Mouse (Mus musculus): Measurements from ENCODE around the gene March4. TPM values are rescaled to one million over a fixed set of nuclear protein-coding genes. Genes with fewer than 3 reads are reported as not detected.

Gene March4
- polyA plus RNA-seq, 1 experiment, result 6.5 TPM

DNA sequence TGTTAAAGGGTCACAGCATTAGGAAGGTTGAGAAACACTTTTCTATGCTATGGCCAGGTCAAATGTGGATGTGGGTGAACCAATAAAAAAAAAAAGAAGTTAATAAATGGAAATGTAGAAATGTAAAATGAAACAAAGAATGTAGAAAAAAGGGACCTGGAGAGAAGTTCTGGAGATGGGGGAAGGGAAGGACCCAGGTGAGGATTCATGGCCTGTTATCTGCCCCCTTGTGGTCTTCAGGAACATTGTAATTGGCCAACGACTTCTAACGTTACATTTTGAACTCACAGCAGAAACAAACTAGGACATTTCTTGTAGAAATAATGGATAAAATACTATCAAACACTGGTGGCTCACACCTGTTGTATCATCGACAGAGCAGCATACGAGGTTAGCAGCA is 38.4 kb upstream of the March4 start:
- H3K27me3 ChIP-seq (ENCODE audit: control insufficient read depth, insufficient read depth, low read length), result no peaks in the 10 kb centered on the region
- no peaks in the 10 kb centered on the region for H3K4me1 ChIP-seq (ENCODE audit: control insufficient read depth, insufficient read depth, low read length)
- DNase-seq, result no peak
- H3K4me3 ChIP-seq (replicated peaks; ENCODE audit: insufficient read depth, low read depth, low read length), result no peak overlapping the region
- TF ChIP-seq CTCF (IDR thresholded peaks at IDR 0.05; ENCODE audit: borderline replicate concordance, insufficient read depth, low read depth, low read length) (peak; percentile 63; the same call in 1 of the 2 replicates), POLR2A (IDR thresholded peaks at IDR 0.05; ENCODE audit: borderline replicate concordance, insufficient read depth, low read length) (no peak)
- WGBS, result 53% methylated on average over 4 of the region's 4 CpGs
- no peak overlapping the region for H3K27ac ChIP-seq (ENCODE audit: insufficient read depth, low read length)

DNA sequence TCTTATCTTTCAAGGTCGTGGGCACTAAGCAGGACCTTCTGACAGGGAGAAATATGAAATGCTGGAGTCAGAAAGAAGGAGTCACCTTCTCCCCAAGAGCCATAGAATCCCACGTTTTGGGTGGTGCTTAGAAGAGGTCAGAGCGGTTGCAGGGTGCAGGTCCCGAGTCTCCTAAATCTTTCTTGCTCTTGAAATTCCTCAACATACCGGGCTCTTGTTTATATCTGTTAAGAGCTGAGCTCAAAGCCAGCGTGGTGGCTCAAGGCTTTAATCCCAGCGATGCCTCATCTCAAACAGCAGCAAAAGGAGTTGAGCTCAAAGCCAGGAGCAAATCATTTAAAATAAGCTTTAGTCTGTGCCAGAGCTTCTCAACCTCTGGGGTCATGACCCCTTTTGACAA is 37.9 kb upstream of the March4 start:
- 74% methylated on average over 7 of the region's 7 CpGs for WGBS
- no peaks in the 10 kb centered on the region for H3K27me3 ChIP-seq (ENCODE audit: control insufficient read depth, insufficient read depth, low read length)
- H3K4me1 ChIP-seq (ENCODE audit: control insufficient read depth, insufficient read depth, low read length), result no peaks in the 10 kb centered on the region
- no peak overlapping the region for H3K27ac ChIP-seq (ENCODE audit: insufficient read depth, low read length)
- TF ChIP-seq CTCF (IDR thresholded peaks at IDR 0.05; ENCODE audit: borderline replicate concordance, insufficient read depth, low read depth, low read length), result no peak
- no peak for TF ChIP-seq POLR2A (IDR thresholded peaks at IDR 0.05; ENCODE audit: borderline replicate concordance, insufficient read depth, low read length)
- no peak overlapping the region for H3K4me3 ChIP-seq (replicated peaks; ENCODE audit: insufficient read depth, low read depth, low read length)
- no peak for DNase-seq

DNA sequence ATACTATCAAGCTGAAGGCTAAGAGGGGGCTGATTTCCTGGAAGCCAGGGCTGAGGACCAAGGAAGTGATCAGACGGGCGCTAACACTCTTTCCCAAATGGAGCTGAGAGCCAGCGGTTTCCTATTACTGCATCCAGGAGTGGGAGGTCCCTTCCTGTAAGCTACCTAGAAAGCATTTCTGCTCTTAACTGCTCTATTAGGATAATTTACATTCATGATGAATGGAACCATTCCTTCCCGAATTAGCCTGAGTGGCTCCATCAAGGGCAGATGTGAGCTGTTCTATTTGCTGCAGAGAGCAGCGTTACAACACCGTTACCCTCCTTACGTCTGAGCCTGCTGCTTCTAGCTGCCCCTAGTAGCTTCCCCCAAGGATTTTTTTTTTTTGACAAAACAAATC is 37.3 kb upstream of the March4 start:
- DNase-seq, result no peak
- Histone ChIP-seq H3K4me1 (ENCODE audit: control insufficient read depth, insufficient read depth, low read length) (no peaks in the 10 kb centered on the region), H3K27ac (ENCODE audit: insufficient read depth, low read length) (no peak overlapping the region), H3K27me3 (ENCODE audit: control insufficient read depth, insufficient read depth, low read length) (no peaks in the 10 kb centered on the region), H3K4me3 (replicated peaks; ENCODE audit: insufficient read depth, low read depth, low read length) (no peak overlapping the region)
- WGBS, result 89% methylated on average over 7 of the region's 7 CpGs
- no peak for TF ChIP-seq CTCF (IDR thresholded peaks at IDR 0.05; ENCODE audit: borderline replicate concordance, insufficient read depth, low read depth, low read length)
- no peak for TF ChIP-seq POLR2A (IDR thresholded peaks at IDR 0.05; ENCODE audit: borderline replicate concordance, insufficient read depth, low read length)

DNA sequence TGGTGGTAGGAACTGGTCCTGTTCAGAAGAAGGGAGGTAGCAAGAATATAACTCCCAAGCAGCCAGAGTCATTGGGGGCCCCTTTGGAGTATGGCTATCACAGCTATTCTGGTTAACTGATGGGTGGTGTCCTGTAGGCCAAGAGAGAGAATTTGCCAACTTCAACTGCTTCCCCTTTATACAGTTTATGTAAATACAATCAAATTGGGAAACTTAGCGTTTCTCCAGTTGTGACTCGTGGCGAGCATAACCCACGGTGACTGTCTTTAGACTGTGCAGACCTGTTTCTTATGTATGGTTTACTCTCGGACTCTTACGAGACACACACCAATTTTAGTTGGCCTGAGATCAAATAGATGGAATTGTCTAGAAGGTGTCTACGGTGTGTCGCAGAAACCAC is 32.0 kb upstream of the March4 start:
- TF ChIP-seq POLR2A (IDR thresholded peaks at IDR 0.05; ENCODE audit: borderline replicate concordance, insufficient read depth, low read length) (no peak), CTCF (IDR thresholded peaks at IDR 0.05; ENCODE audit: borderline replicate concordance, insufficient read depth, low read depth, low read length) (no peak)
- H3K27ac ChIP-seq (ENCODE audit: insufficient read depth, low read length), result no peak overlapping the region
- WGBS, result 97% methylated on average over 8 of the region's 8 CpGs
- no peak for DNase-seq
- no peaks in the 10 kb centered on the region for H3K27me3 ChIP-seq (ENCODE audit: control insufficient read depth, insufficient read depth, low read length)
- no peak overlapping the region for H3K4me3 ChIP-seq (replicated peaks; ENCODE audit: insufficient read depth, low read depth, low read length)
- no peaks in the 10 kb centered on the region for H3K4me1 ChIP-seq (ENCODE audit: control insufficient read depth, insufficient read depth, low read length)

DNA sequence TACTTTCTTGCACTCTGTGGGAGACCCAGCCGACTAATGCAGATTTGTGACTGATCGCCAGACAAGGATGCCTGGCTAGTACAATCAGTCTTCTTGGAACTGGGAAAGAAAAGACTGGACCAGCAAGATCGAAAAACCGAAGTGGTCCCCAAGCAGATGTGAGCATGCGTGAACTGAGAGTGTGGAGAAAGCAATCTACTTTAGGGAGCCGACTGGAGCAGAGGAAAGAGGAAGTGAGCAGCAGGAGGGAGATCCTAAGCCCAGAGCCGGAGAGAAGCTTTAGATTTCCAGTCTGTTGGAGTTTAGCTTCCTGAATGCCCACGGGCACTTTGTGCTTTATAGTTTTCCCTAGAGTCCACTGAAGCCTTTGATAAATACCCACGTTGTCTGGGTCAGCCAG is 30.3 kb upstream of the March4 start:
- Histone ChIP-seq H3K27ac (ENCODE audit: insufficient read depth, low read length) (no peak overlapping the region), H3K27me3 (ENCODE audit: control insufficient read depth, insufficient read depth, low read length) (no peaks in the 10 kb centered on the region), H3K4me3 (replicated peaks; ENCODE audit: insufficient read depth, low read depth, low read length) (no peak overlapping the region), H3K4me1 (ENCODE audit: control insufficient read depth, insufficient read depth, low read length) (no peaks in the 10 kb centered on the region; the same call in 1 of the 2 replicates)
- no peak for DNase-seq
- WGBS, result 25% methylated on average over 9 of the region's 9 CpGs
- TF ChIP-seq CTCF (IDR thresholded peaks at IDR 0.05; ENCODE audit: borderline replicate concordance, insufficient read depth, low read depth, low read length), result no peak
- TF ChIP-seq POLR2A (IDR thresholded peaks at IDR 0.05; ENCODE audit: borderline replicate concordance, insufficient read depth, low read length), result no peak

DNA sequence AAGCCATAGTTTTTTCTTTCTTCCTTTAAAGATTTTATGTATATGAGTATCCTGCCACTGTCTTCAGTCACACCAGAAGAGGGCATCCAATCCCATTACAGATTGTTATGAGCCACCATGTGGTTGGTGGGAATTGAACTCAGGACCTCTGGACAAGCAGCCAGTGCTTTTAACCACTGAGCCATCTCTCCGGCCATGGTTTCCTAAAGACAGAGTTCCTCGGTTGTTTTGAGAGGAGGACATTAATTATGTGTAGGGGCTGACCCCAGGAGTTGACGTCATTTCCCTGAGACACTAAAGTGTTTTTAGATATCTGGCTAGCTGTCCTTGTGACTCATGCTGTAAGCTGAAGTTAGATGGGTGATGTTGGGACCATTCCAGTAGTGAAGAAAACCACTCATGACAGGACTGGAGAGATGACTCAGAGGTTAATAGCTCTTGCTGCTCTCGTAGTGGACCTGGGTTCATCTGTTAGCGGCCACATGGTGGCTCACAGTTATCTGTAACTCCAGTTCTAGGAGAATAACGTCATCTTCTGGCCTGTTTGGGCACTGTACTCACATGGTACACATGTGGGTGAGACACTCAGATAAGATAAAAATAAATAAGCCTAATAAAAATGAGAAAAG is 27.7 kb upstream of the March4 start:
- no peak for TF ChIP-seq CTCF (IDR thresholded peaks at IDR 0.05; ENCODE audit: borderline replicate concordance, insufficient read depth, low read depth, low read length)
- no peak for TF ChIP-seq POLR2A (IDR thresholded peaks at IDR 0.05; ENCODE audit: borderline replicate concordance, insufficient read depth, low read length)
- Histone ChIP-seq H3K4me3 (replicated peaks; ENCODE audit: insufficient read depth, low read depth, low read length) (no peak overlapping the region), H3K27ac (ENCODE audit: insufficient read depth, low read length) (no peak overlapping the region), H3K27me3 (ENCODE audit: control insufficient read depth, insufficient read depth, low read length) (no peaks in the 10 kb centered on the region), H3K4me1 (ENCODE audit: control insufficient read depth, insufficient read depth, low read length) (peaks cover 9% of the 10 kb centered on the region)
- 84% methylated on average over 6 of the region's 6 CpGs for WGBS
- no peak for DNase-seq

DNA sequence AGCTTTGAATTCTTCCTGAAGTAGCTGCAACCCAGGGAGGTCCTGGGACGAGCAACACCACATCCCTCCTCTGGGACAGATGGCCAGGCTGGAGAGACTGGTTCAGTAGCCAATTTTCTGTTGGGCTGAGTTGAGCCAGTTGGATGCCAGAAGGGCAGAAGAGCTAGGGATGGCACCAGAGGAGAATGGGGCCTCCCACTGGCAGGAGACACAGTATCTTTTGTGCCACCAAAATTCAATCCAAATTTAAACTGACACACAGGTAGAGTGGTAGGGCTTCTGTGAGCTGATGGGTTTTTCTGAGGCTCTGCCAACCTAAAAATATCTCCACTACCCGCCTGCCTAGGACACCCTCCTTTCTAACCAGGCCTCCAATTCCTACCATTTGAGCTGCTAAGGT is 21.9 kb upstream of the March4 start:
- WGBS, result 2% methylated on average over 2 of the region's 2 CpGs

DNA sequence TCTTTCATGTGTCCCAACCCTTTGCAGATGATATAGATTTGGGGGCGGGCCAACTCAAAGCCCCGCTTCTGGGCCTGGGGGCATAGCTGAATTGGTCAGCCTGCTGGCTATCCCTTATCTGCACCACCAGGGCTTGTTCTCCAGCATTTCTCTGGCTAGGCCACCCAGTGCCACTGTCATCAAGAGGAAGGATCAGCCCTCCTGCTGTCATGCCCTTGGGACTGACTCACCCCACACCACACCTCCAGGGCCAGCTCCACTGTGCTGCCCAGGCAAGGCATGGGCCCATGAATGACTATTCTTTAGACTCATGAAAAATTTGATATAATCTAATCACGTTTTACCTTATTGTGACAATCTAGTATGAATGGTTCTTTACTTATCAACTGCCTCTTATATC is 19.7 kb upstream of the March4 start:
- peaks cover 16% of the 10 kb centered on the region for H3K4me1 ChIP-seq (ENCODE audit: control insufficient read depth, insufficient read depth, low read length)
- 97% methylated on average over 3 of the region's 3 CpGs for WGBS
- DNase-seq, result no peak
- no peaks in the 10 kb centered on the region for H3K27me3 ChIP-seq (ENCODE audit: control insufficient read depth, insufficient read depth, low read length)
- TF ChIP-seq POLR2A (IDR thresholded peaks at IDR 0.05; ENCODE audit: borderline replicate concordance, insufficient read depth, low read length) (no peak), CTCF (IDR thresholded peaks at IDR 0.05; ENCODE audit: borderline replicate concordance, insufficient read depth, low read depth, low read length) (no peak)
- H3K27ac ChIP-seq (ENCODE audit: insufficient read depth, low read length), result no peak overlapping the region
- H3K4me3 ChIP-seq (replicated peaks; ENCODE audit: insufficient read depth, low read depth, low read length), result no peak overlapping the region

More for the DNA sequence above, 21.9 kb upstream of the March4 start:
- peaks cover 16% of the 10 kb centered on the region for H3K4me1 ChIP-seq (ENCODE audit: control insufficient read depth, insufficient read depth, low read length)
- H3K4me3 ChIP-seq (replicated peaks; ENCODE audit: insufficient read depth, low read depth, low read length), result no peak overlapping the region
- H3K27me3 ChIP-seq (ENCODE audit: control insufficient read depth, insufficient read depth, low read length), result no peaks in the 10 kb centered on the region
- no peak overlapping the region for H3K27ac ChIP-seq (ENCODE audit: insufficient read depth, low read length)
- TF ChIP-seq CTCF (IDR thresholded peaks at IDR 0.05; ENCODE audit: borderline replicate concordance, insufficient read depth, low read depth, low read length) (no peak), POLR2A (IDR thresholded peaks at IDR 0.05; ENCODE audit: borderline replicate concordance, insufficient read depth, low read length) (no peak)
- peak; percentile 84 to 95 for DNase-seq
